Mouse (Mus musculus) effector memory CD4-positive, alpha-beta T cell, adult 5 months (primary cell): ENCODE data around the gene Timp4. TPM values are rescaled to one million over a fixed set of nuclear protein-coding genes. Genes with fewer than 3 reads are reported as not detected.

ENCODE experiments used
- polyA plus RNA-seq: library from polyadenylated mRNA; unstranded; fragments of 100-300 nt; shearing (Covaris generic); gene quantifications from one replicate; pipeline ENCODE4 v1.2.1, GENCODE M21; 2017

The Timp4 gene
- 0.06 TPM for polyA plus RNA-seq

DNA sequence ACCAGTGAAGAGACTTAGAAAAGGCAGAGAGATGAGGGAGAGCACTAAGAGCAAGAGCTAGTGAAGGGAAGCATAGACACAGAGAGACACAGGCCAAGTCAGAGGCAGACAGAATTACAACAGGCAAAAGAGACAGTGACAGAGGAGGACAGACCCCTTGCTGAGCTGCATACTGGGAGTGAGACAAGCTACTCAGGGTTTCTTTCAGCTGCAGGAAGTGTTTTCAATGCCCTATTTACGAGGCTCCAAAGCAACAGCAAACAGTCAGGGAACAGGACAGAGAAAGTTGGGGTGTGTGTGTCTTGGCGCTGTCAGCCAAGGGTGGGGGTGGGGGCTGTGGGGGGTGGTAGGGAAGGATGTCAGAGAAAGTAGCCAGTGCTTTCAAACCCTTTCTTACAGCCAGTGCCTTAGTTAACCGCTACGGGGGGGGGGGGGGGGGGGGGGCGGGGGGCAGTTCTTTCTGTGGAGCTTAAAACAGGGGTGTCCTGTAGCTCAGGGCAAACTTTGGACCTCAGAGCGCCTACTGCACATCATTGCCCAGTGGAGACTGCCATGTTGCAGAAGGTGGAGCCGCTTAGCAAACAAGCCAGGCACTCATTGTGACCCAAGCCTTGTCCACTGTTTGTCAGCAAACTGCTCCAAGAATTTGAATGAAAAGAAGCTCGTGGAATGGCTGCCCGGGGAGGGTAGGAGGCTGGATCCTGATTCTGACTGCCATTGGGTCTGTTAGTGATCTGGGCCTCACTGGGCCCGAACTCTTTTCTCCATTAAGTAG, at the start of gene Timp4:
Timp4 (minus strand) TSS at position 107 of the 775 bp plus-strand sequence.

DNA sequence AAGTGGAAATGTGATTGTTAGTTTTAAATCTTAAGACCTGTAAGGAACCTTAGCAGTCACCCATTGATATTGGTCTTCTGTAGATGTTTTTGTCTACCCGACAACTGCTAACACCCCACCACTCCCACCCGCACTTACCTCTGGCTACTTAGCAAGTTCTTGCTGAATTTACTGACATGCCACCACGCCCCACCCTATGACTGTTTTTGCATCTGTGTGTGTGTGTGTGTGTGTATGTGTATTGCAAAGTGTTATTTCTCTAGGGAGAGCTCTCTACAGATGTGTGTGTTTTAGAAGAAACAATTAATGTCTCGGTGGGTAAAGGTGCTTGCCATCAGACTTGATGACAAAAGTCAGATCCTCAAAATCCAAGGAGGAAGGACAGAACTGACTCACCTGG, 25.0 kb downstream of the Timp4 start, which contains the start of gene Gm17482:
Gm17482 (plus strand) TSS at position 301 of the 400 bp plus-strand sequence.

Other genes starting within 250 kb of the Timp4 start
- gene Tamm41, start 214.3 kb downstream of the Timp4 start, polyA plus RNA-seq, result 22.9 TPM
- gene Syn2, start 117.3 kb downstream of the Timp4 start, polyA plus RNA-seq, result not detected
- not detected for gene Gm17482, start 24.9 kb downstream of the Timp4 start, polyA plus RNA-seq
- gene Pparg, start 108.7 kb upstream of the Timp4 start, polyA plus RNA-seq, result not detected